Mouse (Mus musculus): ENCODE measurements around the gene Kirrel3.

The Kirrel3 gene

GRCm38 (mm10) chr9:34960736-34961135 is 475.0 kb downstream of the Kirrel3 start:
- DNase-seq: no peak

GRCm38 (mm10) chr9:34961171-34961570 is 475.5 kb downstream of the Kirrel3 start:
- DNase-seq: no peak

DNA sequence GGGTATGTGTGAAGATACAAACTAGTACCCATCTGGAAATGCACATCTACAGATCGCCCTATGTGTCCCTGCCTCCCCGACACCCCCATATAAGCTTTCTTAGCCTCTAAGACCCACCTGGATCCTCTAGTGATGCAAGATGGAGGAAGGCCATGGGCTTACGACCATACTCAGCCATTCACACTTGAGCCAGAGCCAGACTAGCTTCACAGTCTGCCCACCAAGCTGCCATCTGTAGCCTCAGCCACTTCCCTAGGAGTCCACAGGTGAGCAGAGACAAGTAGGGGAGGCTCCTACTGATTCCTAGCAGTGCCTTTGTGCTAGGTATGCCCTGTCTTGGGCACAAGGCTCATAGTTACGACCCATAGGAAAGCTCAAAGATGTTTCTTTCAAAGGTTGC is 476.6 kb downstream of the Kirrel3 start:
- no peak for DNase-seq

GRCm38 (mm10) chr9:34963593-34963992 is 477.9 kb downstream of the Kirrel3 start:
- no peak for DNase-seq

DNA sequence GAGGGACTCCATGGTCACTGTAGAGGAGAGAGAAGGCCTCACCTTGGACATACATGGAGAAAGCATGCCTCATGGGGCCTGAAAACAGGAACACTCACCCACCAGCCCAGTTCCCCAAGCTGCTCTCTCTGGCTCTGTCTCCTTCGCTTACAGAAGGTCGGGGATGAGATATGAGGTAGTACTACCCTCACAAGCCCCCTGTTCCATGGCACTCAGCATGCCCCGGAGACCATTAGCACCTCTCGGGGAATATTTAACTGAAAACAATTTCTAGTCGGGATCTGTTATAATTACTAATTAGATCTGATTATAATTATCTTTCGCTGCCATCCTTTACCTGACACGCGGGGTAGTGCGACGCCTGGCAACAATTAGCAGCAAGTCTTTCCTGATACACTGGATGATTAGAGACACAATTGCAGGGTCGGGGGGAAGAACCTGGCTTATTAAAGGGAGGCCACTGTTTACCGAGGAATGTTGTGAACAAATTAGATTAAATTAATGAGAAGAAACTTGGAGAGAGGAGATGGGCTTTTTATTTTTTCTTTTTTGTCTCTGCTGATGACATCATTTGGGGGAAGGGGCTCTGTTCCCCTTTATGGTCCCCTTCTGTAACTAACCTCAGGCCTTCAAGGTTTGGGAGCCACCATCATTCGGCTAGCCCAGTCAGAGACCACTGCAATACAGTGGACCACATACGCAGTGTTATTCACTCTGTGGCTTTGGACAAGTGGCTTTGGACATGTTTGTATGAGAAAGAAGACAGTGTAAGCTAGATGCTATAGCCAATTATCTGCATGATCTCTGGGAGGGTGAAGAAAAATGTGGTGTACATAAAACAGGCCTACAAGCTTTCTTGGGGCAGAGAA is 478.7 kb downstream of the Kirrel3 start:
- DNase-seq: no peak

- no peak for DNase-seq
Observed at GRCm38 (mm10) chr9:34965041-34965415, 479.3 kb downstream of the Kirrel3 start.

- DNase-seq: no peak
Observed at GRCm38 (mm10) chr9:34967772-34968171, 482.1 kb downstream of the Kirrel3 start.

DNA sequence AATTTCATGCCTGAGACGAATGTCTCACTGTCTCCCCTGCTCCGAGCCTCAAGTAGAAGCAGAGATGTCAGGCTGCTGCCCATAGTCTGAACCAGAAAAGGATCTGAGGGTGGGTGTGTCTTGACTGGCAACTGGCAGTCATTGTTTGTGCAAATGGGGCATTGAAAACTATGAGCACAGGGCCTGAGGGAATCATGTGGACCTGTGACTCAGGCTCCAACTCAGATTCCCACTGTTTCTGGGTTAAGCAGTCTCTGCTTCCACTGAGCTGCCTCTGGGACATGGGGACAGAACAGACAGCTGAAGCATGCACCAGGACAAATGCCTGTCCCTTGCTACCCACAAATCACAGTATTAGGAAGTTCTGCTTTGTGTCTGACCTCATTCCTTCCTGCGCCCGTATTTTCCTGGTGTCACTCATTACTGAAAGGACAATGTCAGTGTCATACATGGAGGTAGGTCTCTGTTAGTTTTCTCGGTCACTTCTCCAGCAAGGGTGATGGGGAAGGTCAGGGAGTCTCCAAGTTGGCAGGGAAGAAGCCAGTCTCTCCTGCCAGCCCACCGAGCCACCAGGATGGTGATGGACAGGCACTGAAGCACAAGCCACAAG is 484.3 kb downstream of the Kirrel3 start:
- DNase-seq: no peak

GRCm38 (mm10) chr9:34974326-34974725 is 488.6 kb downstream of the Kirrel3 start:
- DNase-seq: no peak

DNA sequence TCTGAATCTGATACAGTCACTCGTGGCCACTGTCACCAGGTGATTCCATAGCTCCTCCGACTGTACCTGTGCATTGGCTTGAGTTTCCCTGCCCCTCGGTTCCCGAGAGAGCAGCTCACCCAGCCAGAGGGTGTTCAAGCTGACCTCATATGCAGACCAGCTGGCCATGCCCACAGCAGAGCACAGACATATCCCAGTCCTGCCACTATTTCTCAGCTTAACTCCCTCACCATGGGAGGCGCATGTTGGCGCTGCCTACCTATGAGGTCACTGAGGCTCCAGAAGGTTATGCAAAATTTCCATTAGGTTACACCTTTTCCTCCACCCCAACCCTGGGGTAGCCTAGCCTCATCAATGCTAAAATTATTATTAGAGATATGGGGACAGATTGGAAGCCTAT is 489.6 kb downstream of the Kirrel3 start:
- DNase-seq: no peak

- DNase-seq: no peak
Observed at GRCm38 (mm10) chr9:34976596-34977462, 491.1 kb downstream of the Kirrel3 start.

GRCm38 (mm10) chr9:34977700-34978099 is 492.0 kb downstream of the Kirrel3 start:
- no peak for DNase-seq

DNA sequence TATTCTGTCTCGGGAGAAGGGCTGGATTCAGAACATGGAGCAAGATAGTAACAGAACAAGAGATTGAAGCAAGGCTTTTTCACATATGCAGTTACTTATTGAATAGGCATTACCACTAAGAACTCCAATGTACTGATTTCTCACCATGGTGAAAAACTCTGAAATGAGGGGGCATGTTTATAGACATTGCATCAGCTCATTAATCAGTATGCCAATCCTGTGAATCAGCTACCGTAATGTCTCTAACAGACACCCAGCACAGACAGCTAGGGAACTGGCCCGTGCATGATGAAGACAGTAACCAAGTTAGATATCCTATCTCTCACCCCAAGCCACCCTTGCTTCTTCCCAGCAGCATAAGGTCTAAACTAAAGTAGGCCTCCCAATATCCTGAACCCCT is 492.5 kb downstream of the Kirrel3 start:
- DNase-seq: no peak

GRCm38 (mm10) chr9:34980516-34981265 is 495.0 kb downstream of the Kirrel3 start:
- DNase-seq: no peak

GRCm38 (mm10) chr9:34983513-34984462 is 498.1 kb downstream of the Kirrel3 start:
- DNase-seq: no peak

DNA sequence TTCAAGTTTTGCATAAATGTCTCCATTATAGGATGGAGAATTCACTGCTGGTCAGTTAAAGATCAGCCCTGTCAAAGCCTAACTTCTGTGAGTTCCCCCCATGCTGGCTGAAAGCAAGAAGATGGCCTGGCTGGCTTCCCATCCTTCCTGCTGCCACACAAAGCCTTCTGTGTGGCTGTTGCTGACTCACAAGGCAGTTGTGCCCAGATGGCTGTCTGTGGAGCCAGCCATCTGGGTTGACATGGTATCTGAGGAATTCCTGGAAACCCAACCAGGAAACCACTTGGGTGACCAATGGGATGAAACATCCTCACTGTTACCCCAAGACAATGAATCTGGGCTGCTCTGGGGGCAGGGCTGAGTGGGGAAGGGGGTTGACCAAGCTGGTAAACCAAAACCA is 500.5 kb downstream of the Kirrel3 start:
- peak; percentile 49 for DNase-seq

DNA sequence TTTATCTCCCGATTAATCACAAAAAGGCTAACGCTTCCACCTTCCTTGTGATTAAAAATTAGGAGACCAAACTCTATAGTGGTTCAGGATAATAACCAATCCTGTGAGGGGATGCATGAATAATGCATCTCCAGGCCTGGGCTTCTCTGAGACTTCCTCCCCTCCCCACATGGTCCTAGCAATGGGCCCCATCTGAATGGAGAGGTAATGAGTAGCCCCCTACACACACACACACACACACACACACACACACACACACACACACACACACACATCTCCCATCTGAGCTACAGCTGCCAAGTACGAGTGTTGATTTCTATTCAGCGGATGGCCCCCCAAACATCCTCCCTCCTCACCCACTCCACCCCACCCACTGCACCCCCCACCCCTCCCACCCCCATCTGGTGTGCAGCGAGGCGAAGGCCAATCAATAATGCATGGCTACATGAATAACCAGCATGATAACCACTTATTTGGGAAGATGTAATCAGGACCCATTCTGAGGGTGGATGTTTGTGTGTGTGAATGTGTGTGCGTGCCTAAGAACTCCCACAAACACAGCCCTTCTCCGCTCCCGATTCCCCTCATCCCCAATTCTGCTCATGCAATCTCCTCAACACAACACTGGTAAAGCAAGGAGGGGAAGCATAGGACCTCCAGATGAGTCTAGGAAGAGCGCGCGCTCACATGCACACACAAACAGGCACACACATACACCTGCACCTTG is 501.9 kb downstream of the Kirrel3 start:
- no peak for DNase-seq

GRCm38 (mm10) chr9:34988683-34989082 is 503.0 kb downstream of the Kirrel3 start:
- no peak for DNase-seq

- no peak for DNase-seq
Observed at GRCm38 (mm10) chr9:34992201-34992600, 506.5 kb downstream of the Kirrel3 start.

DNA sequence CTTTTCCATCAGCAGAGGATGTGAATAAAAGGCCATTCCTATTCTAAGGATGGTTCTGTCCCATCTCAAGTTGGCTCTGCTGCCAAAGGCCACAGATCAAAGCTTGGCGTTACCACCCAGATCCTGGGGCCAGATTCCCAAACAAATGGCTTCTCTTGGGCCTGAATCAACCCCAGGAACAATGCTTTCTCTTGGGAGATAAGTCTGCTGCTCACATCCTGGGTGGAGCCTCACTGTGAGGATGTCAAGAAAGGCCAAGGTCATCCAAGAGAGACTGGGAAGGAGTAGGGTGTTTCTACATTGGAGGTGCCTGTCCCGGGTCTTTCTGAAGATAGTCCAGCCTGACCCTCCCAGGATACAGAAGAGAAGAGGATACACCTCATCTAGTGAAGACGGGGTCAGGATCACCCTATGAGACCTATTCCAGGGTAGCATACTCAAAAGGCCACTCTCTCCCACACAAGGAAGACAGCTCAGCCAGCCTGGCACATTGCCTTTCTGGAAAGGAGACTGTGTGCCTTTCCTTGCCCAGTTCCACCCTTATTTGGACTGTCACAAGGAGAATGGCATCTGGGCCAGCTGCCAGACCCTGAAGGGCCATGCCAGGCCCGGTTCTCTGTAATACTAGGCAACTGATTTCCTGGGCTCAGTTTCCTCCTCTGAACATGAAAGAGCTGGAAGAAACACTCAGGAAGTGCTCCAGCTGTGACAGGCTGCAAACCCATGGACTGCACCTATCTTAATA is 507.9 kb downstream of the Kirrel3 start:
- DNase-seq: peak; percentile 75

Data from right cerebral cortex, postnatal 4 days (tissue).